Mouse (Mus musculus) stomach, embryonic 16.5 days (tissue): ENCODE results near the gene Myo7a. TPM values are rescaled to one million over a fixed set of nuclear protein-coding genes. Genes with fewer than 3 reads are reported as not detected.

Source experiments
- ATAC-seq: fragments of 200-750 bp; cut with Nextera tagmentation; 2 replicates; pipeline ENCODE4 v1.8.0; 2017; ENCODE audit warnings: moderate number of reproducible peaks, moderate TSS enrichment; ENCODE audit not compliant: insufficient read depth, low FRiP score
- H3K27ac ChIP-seq: fragments of 300-500 bp; sonication (generic); 2 replicates; pipeline ENCODE4 v1.5.1; 2014; ENCODE audit warnings: low read length
- H3K27me3 ChIP-seq: fragments of 300-500 bp; sonication (generic); 2 replicates; pipeline ENCODE4 v1.6.1; 2014; ENCODE audit warnings: low read length, control low read depth, mixed read lengths; ENCODE audit not compliant: control insufficient read depth, insufficient read depth
- H3K36me3 ChIP-seq: fragments of 300-500 bp; sonication (generic); 2 replicates; pipeline ENCODE4 v1.6.1; 2014; ENCODE audit warnings: low read length; ENCODE audit not compliant: control insufficient read depth, insufficient read depth
- H3K4me1 ChIP-seq: fragments of 300-500 bp; sonication (generic); 2 replicates; pipeline ENCODE4 v1.6.1; 2014; ENCODE audit warnings: low read length, control low read depth, mixed read lengths; ENCODE audit not compliant: control insufficient read depth, insufficient read depth
- H3K4me2 ChIP-seq: fragments of 300-500 bp; sonication (generic); 2 replicates; pipeline ENCODE4 v1.6.1; 2014; ENCODE audit warnings: low read depth, low read length, mixed read lengths
- H3K4me3 ChIP-seq: fragments of 300-500 bp; sonication (generic); replicated peaks from 2 replicates; pipeline ENCODE4 v1.5.1; 2014; ENCODE audit warnings: mild to moderate bottlenecking, low read length
- H3K9ac ChIP-seq: fragments of 300-500 bp; sonication (generic); 2 replicates; pipeline ENCODE4 v1.6.1; 2014; ENCODE audit warnings: low read length
- H3K9me3 ChIP-seq: fragments of 300-500 bp; sonication (generic); replicated peaks from 2 replicates; pipeline ENCODE4 v1.6.1; 2016; ENCODE audit warnings: low read length, control low read depth; ENCODE audit not compliant: control insufficient read depth
- WGBS: fragments of 180-500 bp; shearing (Covaris S2); extraction: QIAGEN DNeasy Blood & Tissue Kit; methylation state at CpG from one replicate; pipeline ENCODE4 v1.1.7; 2014; 5-methylcytosine and 5-hydroxymethylcytosine counted together
- polyA plus RNA-seq: library from polyadenylated mRNA; unstranded; fragments of >200 nt; fragmentation: Nextera tagmentation; extraction: Ambion mirVana; gene quantifications from 2 replicates; pipeline ENCODE4 v1.2.1, GENCODE M21; 2015

Gene Myo7a
- polyA plus RNA-seq, 1 experiment from 2014 or later: 11.4 TPM

DNA sequence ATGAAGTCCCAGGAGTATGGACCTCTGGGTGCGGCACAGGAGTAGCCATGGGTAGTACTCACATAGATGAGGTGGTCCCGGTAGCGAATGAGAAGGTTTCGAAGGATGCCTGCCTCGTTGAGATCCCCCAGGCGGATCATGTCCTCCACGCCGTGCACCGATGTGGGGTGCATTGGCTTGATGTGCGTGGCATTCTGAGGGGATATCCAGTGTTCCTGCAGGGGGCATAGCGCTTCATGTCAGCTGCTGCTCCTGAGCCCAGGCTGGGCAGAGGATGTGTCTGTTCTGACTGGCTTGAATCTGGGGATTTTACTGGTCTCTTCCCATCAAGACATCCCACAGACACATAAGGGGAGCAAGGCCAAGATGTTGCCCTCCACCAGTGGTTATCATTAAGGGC is 16.8 kb downstream of the Myo7a start:
- peak overlapping the region; percentile 62 for H3K27ac ChIP-seq
- H3K9me3 ChIP-seq: no peaks in the 10 kb centered on the region
- no peak overlapping the region for H3K4me2 ChIP-seq
- ATAC-seq: no peak
- no peak overlapping the region for H3K4me3 ChIP-seq
- WGBS: 97% methylated on average over 11 of the region's 11 CpGs
- peak overlapping the region; percentile 67 for H3K9ac ChIP-seq
- H3K27me3 ChIP-seq: no peaks in the 10 kb centered on the region
- no peaks in the 10 kb centered on the region for H3K4me1 ChIP-seq
- H3K36me3 ChIP-seq: 0 out of 2 replicates have a peak, but pooled peaks cover 1% of the 10 kb centered on the region

DNA sequence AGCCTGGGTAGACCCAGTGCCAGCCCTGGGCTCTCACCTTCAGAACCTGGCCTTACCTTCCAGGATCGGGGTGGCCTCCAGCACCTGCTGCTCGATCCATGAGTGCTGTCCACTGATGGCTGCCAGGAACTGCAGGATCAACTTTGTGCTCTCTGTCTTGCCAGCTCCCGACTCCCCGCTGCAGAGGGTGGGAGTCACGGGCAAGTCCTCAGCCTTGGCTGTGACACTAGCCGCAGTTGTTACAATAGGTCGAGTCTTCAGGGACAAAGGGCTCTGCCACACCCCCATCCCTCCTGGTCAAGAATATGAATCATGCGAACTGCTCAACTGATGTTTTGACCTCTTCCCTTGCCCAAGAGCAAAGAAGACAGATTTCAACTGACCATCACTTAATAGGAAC is 21.8 kb downstream of the Myo7a start:
- no peak for ATAC-seq
- Histone ChIP-seq H3K27ac (no peak overlapping the region), H3K4me3 (no peak overlapping the region), H3K27me3 (no peaks in the 10 kb centered on the region), H3K4me2 (no peak overlapping the region), H3K4me1 (no peaks in the 10 kb centered on the region), H3K9ac (no peak overlapping the region), H3K36me3 (peaks cover 8% of the 10 kb centered on the region), H3K9me3 (no peaks in the 10 kb centered on the region)
- 91% methylated on average over 8 of the region's 8 CpGs for WGBS

DNA sequence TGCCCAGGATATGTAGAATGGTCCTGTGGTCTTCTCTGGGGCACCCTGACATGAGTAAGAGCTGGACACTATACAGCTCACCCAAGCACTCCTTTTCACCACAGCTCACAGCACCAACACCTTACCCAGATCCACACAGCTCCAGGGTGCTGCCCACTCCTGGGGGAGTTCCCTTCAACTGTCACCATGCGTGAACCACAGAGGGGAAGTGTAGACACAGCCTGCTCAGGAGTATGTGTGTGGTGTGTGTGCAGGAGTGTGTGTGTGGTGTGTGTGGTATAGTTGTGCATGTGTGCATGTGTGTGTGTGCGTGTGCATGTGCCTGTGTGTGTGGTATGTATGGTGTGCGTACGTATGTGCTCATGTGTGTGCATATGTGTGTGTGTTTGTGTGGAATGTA is 23.5 kb downstream of the Myo7a start:
- Histone ChIP-seq H3K36me3 (peaks cover 8% of the 10 kb centered on the region), H3K4me1 (no peaks in the 10 kb centered on the region), H3K4me2 (no peak overlapping the region), H3K9ac (no peak overlapping the region), H3K27me3 (no peaks in the 10 kb centered on the region), H3K27ac (no peak overlapping the region), H3K4me3 (no peak overlapping the region), H3K9me3 (no peaks in the 10 kb centered on the region)
- ATAC-seq: no peak
- 93% methylated on average over 4 of the region's 4 CpGs for WGBS

DNA sequence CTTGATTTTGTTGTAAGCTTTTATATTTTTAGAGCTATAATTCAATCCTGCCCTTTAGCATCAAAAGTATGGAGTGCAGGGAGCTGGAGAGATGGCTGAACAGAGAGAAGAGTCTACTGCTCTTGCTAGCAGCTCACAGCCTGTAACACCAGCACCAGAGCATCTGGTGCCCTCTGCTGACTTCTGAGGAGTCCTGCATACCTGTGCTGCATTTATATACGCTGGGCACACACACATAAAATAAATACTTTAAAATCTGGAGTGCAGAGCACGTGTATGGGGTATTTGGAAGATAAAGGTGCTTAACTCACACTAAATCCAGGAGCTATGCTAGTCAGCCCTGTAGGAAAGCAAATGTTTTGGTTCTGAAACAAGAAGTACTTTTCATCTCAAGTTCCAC is 33.0 kb downstream of the Myo7a start:
- Histone ChIP-seq H3K4me1 (peaks cover 9% of the 10 kb centered on the region; the same call in 1 of the 2 replicates), H3K27ac (no peak overlapping the region), H3K9me3 (no peaks in the 10 kb centered on the region), H3K9ac (no peak overlapping the region), H3K4me3 (no peak overlapping the region), H3K36me3 (no peaks in the 10 kb centered on the region), H3K27me3 (no peaks in the 10 kb centered on the region), H3K4me2 (no peak overlapping the region)
- ATAC-seq: no peak
- WGBS: 51% methylated on average over 2 of the region's 2 CpGs

DNA sequence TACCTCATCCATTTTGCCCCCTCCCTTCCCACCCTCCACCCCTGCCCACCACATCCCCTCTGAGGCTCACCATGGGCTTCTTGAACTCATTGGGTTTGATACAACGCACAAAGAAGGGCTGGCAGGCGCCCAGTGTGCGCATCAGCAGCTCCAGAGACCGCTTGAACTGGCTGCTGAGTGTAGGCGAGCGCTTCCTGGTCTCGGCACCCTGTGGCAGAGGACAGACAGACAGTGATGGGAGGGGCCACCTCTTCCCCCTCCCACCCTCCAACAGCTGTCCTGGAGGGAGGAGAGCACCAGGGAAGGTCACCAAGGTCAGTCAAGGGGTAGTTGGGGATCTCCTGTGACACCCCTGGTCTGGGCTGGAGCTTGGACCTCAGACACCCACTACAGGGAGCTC is 34.0 kb downstream of the Myo7a start:
- ATAC-seq: 0 out of 2 replicates have a peak, but pooled peaks have one; percentile 18
- Histone ChIP-seq H3K27ac (no peak overlapping the region), H3K9me3 (no peaks in the 10 kb centered on the region), H3K36me3 (no peaks in the 10 kb centered on the region), H3K9ac (no peak overlapping the region), H3K4me2 (no peak overlapping the region), H3K4me3 (no peak overlapping the region), H3K27me3 (no peaks in the 10 kb centered on the region), H3K4me1 (peaks cover 9% of the 10 kb centered on the region; the same call in 1 of the 2 replicates)
- 73% methylated on average over 7 of the region's 7 CpGs for WGBS

DNA sequence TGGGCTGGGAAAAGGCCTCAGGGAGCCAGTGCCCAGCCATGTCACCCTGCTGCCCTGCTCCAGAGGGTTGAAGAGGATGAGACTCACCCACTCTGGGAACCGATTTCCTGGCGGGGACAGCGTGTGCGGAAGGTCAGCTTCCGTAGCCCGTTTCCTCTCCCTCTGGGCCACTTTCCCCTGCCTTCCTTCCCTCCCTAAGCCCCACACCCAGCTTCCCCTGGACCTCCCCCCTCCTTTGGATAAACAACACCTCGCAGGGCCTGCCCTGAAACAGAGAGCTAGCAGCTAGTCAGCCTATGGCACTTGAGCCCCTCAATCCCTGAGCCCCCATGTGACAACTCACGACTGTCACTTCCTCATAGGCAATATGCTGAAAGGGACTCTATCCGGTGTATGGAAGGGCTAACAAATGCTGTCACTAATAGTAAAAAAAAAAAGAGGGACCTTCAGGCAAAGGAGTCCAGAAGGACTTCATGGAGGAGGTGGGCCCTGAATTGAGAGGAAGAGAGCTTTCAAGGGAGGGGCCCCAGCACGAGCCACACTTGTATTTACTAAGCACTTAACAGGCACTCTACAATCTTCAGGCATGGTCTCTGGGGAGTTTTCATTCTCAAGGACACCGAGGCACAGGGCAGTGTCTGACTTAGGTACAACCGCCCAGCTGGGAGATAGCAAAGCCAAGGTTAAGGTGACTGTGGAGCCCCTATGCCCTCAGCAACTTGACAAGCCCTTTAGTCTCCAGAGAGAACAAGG is 34.6 kb downstream of the Myo7a start:
- Histone ChIP-seq H3K27ac (no peak overlapping the region), H3K9ac (0 out of 2 replicates have a peak overlapping the region, but pooled peaks have one; percentile 4), H3K4me2 (peak overlapping the region; percentile 6; the same call in 1 of the 2 replicates), H3K36me3 (no peaks in the 10 kb centered on the region), H3K9me3 (no peaks in the 10 kb centered on the region), H3K27me3 (no peaks in the 10 kb centered on the region), H3K4me3 (no peak overlapping the region), H3K4me1 (peaks cover 9% of the 10 kb centered on the region; the same call in 1 of the 2 replicates)
- 33% methylated on average over 12 of the region's 12 CpGs for WGBS
- ATAC-seq: no peak

DNA sequence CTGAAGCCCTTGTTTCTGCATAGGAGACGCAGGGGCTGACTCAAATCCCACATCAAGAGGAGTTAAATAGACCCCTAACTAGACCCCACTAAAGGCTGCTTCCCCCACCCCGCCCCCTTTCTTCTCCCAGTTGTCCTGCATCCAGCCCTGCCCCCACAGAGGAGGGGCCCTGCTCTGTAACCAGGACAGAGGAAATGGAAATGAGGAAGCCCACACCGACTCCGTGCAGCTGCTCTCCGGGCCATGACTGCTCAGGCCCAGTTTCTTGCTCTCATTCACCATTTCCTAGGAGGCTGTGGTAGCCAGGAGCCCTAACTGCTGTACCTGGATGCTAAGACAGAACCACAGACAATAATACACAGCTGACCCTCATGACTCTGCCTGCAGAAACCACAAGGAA is 36.9 kb downstream of the Myo7a start:
- H3K27ac ChIP-seq: no peak overlapping the region
- peak overlapping the region; percentile 42; the same call in 1 of the 2 replicates for H3K9ac ChIP-seq
- 28% methylated on average over 5 of the region's 5 CpGs for WGBS
- H3K4me3 ChIP-seq: no peak overlapping the region
- no peak for ATAC-seq
- no peaks in the 10 kb centered on the region for H3K27me3 ChIP-seq
- no peak overlapping the region for H3K4me2 ChIP-seq
- peaks cover 9% of the 10 kb centered on the region; the same call in 1 of the 2 replicates for H3K4me1 ChIP-seq
- H3K36me3 ChIP-seq: no peaks in the 10 kb centered on the region
- no peaks in the 10 kb centered on the region for H3K9me3 ChIP-seq

DNA sequence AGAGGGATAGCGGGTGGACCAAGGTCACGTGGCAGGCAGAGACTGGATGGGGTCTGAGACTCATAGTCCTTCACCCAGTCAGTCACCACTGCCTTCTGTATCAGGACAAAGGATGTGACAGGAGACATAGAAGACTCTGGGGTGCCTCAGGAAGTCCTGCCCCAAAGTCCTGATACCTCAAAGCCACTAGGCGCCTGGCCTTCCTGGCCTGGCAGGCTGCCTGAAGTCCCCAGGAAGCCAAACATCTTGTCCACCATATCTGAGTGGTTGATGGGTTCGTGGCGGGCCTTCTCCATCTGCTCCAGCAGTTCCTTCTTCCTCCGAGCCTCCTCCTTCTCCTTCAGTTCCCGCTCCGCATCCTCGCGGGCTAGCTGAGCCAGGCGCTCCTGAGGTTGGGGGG is 41.9 kb downstream of the Myo7a start:
- Histone ChIP-seq H3K27me3 (no peaks in the 10 kb centered on the region), H3K27ac (no peak overlapping the region), H3K9me3 (no peaks in the 10 kb centered on the region), H3K9ac (no peak overlapping the region), H3K4me3 (no peak overlapping the region), H3K36me3 (no peaks in the 10 kb centered on the region), H3K4me1 (no peaks in the 10 kb centered on the region), H3K4me2 (no peak overlapping the region)
- 88% methylated on average over 11 of the region's 11 CpGs for WGBS
- no peak for ATAC-seq

DNA sequence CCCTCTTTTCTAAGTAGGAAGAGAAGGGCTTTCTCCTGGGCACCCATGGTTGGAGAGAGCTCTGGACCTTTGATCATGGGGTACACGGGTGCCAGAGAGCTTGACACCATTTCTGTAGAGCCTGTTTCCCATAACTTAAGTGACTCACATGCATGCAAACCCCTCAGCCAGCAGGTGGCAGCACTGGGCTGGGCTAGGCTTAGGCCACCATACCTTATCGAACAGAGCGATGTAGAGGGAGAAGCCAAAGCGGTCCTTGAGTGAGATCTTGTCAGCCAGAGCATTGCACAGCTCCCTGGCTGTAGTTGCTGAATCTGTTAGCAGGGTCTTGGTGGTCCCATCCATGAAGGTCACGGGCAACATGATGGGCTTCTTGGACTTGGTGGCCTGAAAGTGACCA is 47.7 kb downstream of the Myo7a start:
- ATAC-seq: no peak
- no peak overlapping the region for H3K4me3 ChIP-seq
- H3K9me3 ChIP-seq: no peaks in the 10 kb centered on the region
- H3K27ac ChIP-seq: no peak overlapping the region
- no peak overlapping the region for H3K9ac ChIP-seq
- no peaks in the 10 kb centered on the region for H3K36me3 ChIP-seq
- no peaks in the 10 kb centered on the region for H3K27me3 ChIP-seq
- no peak overlapping the region for H3K4me2 ChIP-seq
- 32% methylated on average over 5 of the region's 5 CpGs for WGBS
- no peaks in the 10 kb centered on the region for H3K4me1 ChIP-seq
